Mouse (Mus musculus) embryonic facial prominence, embryonic 14.5 days (tissue): ENCODE measurements around the gene Akr1b10. TPM values are rescaled to one million over a fixed set of nuclear protein-coding genes. Genes with fewer than 3 reads are reported as not detected.
A peak's percentile ranks its signal among the peaks of the same experiment; 100 is the strongest.

Source experiments
- ATAC-seq: fragments of 200-750 bp; cut with Nextera tagmentation; 2 replicates; pipeline ENCODE4 v1.8.0; 2017; ENCODE audit warnings: low read depth, moderate number of reproducible peaks, moderate TSS enrichment
- DNase-seq: peaks from one replicate; pipeline ENCODE4 v3.0.0-alpha.2; 2015; ENCODE audit warnings: low spot score
- H3K27ac ChIP-seq: fragments of 300-500 bp; sonication (generic); replicated peaks from 2 replicates; pipeline ENCODE4 v1.5.1; 2014; ENCODE audit warnings: low read depth, mild to moderate bottlenecking, low read length, moderate library complexity
- H3K27me3 ChIP-seq: fragments of 300-500 bp; sonication (generic); replicated peaks from 2 replicates; pipeline ENCODE4 v1.6.1; 2014; ENCODE audit warnings: low read length; ENCODE audit not compliant: control insufficient read depth, insufficient read depth
- H3K36me3 ChIP-seq: fragments of 300-500 bp; sonication (generic); 2 replicates; pipeline ENCODE4 v1.6.1; 2014; ENCODE audit warnings: low read length, mixed read lengths; ENCODE audit not compliant: control insufficient read depth, insufficient read depth
- H3K4me1 ChIP-seq: fragments of 300-500 bp; sonication (generic); 2 replicates; pipeline ENCODE4 v1.6.1; 2014; ENCODE audit warnings: antibody characterized with exemption, low read length; ENCODE audit not compliant: control insufficient read depth, insufficient read depth
- H3K4me2 ChIP-seq: fragments of 300-500 bp; sonication (generic); 2 replicates; pipeline ENCODE4 v1.6.1; 2014; ENCODE audit warnings: low read depth, mild to moderate bottlenecking, low read length, moderate library complexity, mixed read lengths
- H3K4me3 ChIP-seq: fragments of 300-500 bp; sonication (generic); 2 replicates; pipeline ENCODE4 v1.5.1; 2014; ENCODE audit warnings: low read depth, mild to moderate bottlenecking, low read length
- H3K9ac ChIP-seq: fragments of 300-500 bp; sonication (generic); 2 replicates; pipeline ENCODE4 v1.6.1; 2014; ENCODE audit warnings: low read depth, mild to moderate bottlenecking, low read length, moderate library complexity, mixed read lengths
- H3K9me3 ChIP-seq: fragments of 300-500 bp; sonication (generic); 2 replicates; pipeline ENCODE4 v1.6.1; 2016; ENCODE audit warnings: low read length; ENCODE audit not compliant: control insufficient read depth
- WGBS: fragments of 180-500 bp; shearing (Covaris S2); extraction: QIAGEN DNeasy Blood & Tissue Kit; methylation state at CpG from one replicate; pipeline ENCODE4 v1.1.7; 2014; 5-methylcytosine and 5-hydroxymethylcytosine counted together
- polyA plus RNA-seq: library from polyadenylated mRNA; unstranded; fragments of >200 nt; fragmentation: Nextera tagmentation; extraction: Ambion mirVana; gene quantifications from 2 replicates; pipeline ENCODE4 v1.2.1, GENCODE M21; 2014

Akr1b10 gene
- polyA plus RNA-seq: 15.9 and 16.2 TPM in 2 replicates

DNA sequence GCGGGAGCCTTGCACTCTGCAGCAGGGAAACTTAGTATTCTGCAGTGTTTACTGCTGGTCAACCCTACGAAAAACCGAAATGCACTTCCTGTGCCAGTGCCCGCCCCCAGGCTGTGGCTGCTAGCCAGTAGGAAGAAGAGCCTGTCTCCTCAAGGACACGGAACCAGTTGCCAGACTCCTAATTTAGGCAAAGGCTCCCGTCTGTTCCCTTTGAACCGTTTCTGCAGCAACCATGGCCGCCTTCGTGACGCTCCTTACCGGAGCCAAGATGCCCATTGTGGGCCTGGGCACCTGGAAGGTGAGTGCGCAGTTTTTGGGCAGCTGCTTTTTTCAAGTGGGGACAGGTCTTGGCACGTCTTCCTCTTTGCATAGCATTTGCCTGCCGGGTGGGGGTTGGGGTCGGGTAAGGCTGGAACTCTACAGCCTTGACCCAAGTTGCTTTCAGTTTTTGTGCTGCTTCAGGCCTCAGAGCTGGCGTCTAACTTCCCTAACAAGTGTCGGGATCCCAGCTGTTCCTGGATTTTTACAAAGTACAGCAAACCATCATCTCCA lies at the start of gene Akr1b10:
Akr1b10 (plus strand) TSS at position 109 of the 552 bp plus-strand sequence.
- Histone ChIP-seq H3K36me3 (no peaks in the 10 kb centered on the region), H3K4me2 (peak within 1 kb of the TSS; percentile 79), H3K9ac (peak within 1 kb of the TSS; percentile 61), H3K4me1 (no peaks in the 10 kb centered on the region), H3K27ac (peak within 1 kb of the TSS; percentile 12), H3K4me3 (peak within 1 kb of the TSS; percentile 47), H3K27me3 (no peaks in the 10 kb centered on the region), H3K9me3 (no peaks in the 10 kb centered on the region)
- DNase-seq (peak; percentile 81), ATAC-seq (peak; percentile 72)
- 2% methylated on average over 17 of the region's 17 CpGs for WGBS

DNA sequence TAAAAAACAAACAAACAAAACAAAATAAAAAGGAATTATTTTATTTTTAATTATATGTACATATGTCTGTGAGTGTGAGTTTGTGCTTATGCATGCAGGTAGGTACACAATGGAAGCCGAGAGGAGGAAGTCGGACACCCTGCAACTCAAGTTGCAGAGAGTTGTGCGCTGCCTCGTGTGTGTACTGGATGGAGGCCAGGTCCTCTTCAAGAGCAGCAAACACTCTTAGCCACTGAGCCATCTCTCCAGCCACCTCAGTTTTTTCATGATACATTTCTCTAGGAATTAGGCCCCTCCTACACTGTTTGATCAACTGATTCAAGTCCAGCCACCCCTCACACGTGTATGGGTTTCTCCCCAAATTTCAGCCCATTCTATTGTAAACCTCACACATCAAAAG lies 49.3 kb upstream of the Akr1b10 start:
- Histone ChIP-seq H3K27me3 (no peaks in the 10 kb centered on the region), H3K36me3 (no peaks in the 10 kb centered on the region), H3K27ac (no peak overlapping the region), H3K9me3 (no peaks in the 10 kb centered on the region), H3K9ac (no peak overlapping the region), H3K4me3 (no peak overlapping the region), H3K4me1 (no peaks in the 10 kb centered on the region), H3K4me2 (no peak overlapping the region)
- WGBS: 89% methylated on average over 5 of the region's 5 CpGs
- DNase-seq: no peak
- no peak for ATAC-seq

DNA sequence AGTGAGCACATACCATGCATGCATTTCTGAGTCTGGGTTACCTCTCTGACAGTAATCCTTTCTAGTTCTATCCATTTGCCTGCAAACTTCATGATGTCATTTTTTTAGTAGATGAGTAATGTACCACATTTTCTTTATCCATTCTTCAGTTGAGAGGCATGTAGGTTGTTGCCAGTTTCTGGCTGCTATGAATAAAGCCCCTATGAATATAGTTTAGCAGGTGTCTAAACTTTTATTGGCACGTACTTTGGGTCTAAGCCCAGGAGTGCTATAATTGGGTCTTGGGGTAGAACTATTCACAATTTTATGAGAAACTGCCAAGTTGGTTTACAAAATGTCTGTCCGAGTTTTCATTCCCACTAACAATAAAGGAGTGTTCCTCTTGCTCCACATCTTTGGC lies 46.2 kb upstream of the Akr1b10 start:
- 80% methylated on average over 2 of the region's 2 CpGs for WGBS
- no peak for ATAC-seq
- H3K27ac ChIP-seq: no peak overlapping the region
- H3K4me3 ChIP-seq: no peak overlapping the region
- no peaks in the 10 kb centered on the region for H3K9me3 ChIP-seq
- H3K4me2 ChIP-seq: no peak overlapping the region
- H3K36me3 ChIP-seq: no peaks in the 10 kb centered on the region
- no peaks in the 10 kb centered on the region for H3K4me1 ChIP-seq
- H3K27me3 ChIP-seq: no peaks in the 10 kb centered on the region
- H3K9ac ChIP-seq: no peak overlapping the region
- no peak for DNase-seq

DNA sequence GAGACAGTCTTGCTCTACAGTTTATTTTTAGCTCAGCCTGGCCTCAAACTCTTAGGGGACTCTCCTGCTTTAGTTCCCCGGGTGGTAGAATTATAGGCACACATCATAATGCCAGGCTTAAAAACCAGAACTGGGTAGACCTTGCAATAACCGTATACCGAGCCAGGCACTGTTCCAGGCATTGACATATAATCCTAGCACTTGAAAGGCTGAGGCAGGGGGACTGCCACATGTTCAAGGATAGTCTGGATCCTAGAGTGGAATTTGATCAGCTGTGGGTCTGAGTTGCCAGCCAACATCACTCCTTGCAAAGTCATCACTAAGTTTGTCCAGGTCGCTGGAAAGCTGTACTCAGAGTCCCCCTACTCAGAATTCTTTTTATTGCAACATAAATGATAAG lies 42.0 kb upstream of the Akr1b10 start:
- DNase-seq (peak; percentile 26), ATAC-seq (no peak)
- no peak overlapping the region for H3K4me2 ChIP-seq
- no peak overlapping the region for H3K27ac ChIP-seq
- no peaks in the 10 kb centered on the region for H3K27me3 ChIP-seq
- no peak overlapping the region for H3K9ac ChIP-seq
- no peaks in the 10 kb centered on the region for H3K36me3 ChIP-seq
- no peak overlapping the region for H3K4me3 ChIP-seq
- H3K4me1 ChIP-seq: peaks cover 5% of the 10 kb centered on the region; the same call in 1 of the 2 replicates
- 76% methylated on average over 4 of the region's 4 CpGs for WGBS
- H3K9me3 ChIP-seq: no peaks in the 10 kb centered on the region

DNA sequence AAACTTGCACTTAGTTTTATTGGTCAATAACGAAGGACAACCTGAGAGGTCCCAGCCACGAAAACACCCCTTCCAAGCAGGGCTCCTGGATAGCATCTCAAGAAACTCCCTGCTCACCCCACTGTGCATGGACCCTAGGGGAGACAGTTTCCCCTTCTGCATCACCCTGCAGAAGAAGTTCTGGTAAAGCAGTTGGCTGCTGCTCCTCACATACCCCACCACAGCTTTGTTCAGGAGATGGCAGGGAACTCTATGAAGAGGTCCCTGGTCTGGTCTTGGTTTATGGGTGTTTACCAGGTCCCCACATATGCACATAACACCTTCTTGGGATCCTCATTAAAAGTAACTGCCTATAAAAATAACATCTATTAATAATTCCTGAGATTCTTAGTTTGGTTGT lies 41.5 kb upstream of the Akr1b10 start:
- ATAC-seq: no peak
- no peaks in the 10 kb centered on the region for H3K9me3 ChIP-seq

DNA sequence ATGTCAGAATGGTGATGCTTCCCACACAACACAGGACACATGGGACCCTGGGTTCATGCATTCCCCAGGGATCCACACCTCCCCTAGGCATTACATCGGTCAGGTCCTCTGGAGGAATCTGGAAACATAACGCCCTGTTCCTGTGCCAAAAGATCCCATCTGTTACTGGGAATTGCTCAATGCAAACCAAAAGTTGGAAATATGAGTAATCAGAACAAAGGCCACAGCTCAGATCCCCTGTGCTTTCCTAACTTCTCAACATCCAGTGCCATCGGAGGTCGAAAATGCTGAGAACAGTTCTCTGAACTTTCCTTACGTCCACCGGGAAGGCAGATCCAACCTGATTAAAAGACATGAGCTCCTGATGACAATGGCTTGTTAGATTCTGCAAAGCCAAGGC lies 40.6 kb upstream of the Akr1b10 start:
- Histone ChIP-seq H3K4me2 (no peak overlapping the region), H3K4me1 (peaks cover 5% of the 10 kb centered on the region; the same call in 1 of the 2 replicates), H3K9ac (no peak overlapping the region), H3K36me3 (no peaks in the 10 kb centered on the region), H3K4me3 (no peak overlapping the region), H3K27ac (no peak overlapping the region), H3K27me3 (no peaks in the 10 kb centered on the region), H3K9me3 (no peaks in the 10 kb centered on the region)
- 48% methylated on average over 6 of the region's 6 CpGs for WGBS
- ATAC-seq (no peak), DNase-seq (no peak)

More for the DNA sequence above, 41.5 kb upstream of the Akr1b10 start:
- DNase-seq: no peak
- no peaks in the 10 kb centered on the region for H3K27me3 ChIP-seq
- peaks cover 5% of the 10 kb centered on the region; the same call in 1 of the 2 replicates for H3K4me1 ChIP-seq
- no peak overlapping the region for H3K4me3 ChIP-seq
- H3K9ac ChIP-seq: no peak overlapping the region
- H3K4me2 ChIP-seq: no peak overlapping the region
- WGBS: 80% methylated on average over 2 of the region's 2 CpGs
- no peaks in the 10 kb centered on the region for H3K36me3 ChIP-seq
- no peak overlapping the region for H3K27ac ChIP-seq

DNA sequence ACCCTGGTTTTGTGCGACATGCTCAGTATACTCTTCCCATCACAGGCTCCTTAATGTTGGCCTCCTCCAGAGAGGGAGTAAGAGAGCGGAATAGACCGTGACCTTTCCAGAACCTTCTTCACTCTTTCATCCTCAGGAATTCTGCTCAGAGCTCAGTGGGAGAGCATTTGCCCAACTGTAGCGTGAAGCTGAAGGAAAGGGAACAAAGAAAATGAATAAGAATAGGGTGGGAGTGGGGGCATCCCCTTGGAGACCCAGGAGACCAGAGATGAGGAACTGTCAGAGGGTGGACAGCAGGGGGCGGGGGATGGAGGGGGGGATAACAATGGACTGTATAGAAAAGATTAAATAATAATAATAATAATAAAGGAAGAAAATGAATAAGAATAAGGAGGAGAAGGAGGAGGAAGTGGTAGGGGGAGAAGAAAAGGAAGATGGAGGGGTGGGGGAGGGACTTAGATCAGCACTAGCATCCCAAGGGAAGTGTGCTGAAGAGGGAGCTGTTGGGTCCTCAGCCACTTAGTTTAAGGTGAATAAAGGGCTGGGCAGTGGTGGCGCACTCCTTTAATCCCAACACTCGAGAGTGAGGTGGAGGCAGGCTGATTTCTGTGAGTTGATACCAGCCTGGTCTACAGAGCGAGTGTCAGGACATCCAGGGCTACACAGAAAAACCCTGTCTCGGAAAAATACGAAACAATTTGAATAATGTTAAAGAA lies 39.7 kb upstream of the Akr1b10 start:
- Histone ChIP-seq H3K9me3 (no peaks in the 10 kb centered on the region), H3K4me1 (peaks cover 5% of the 10 kb centered on the region; the same call in 1 of the 2 replicates), H3K36me3 (no peaks in the 10 kb centered on the region), H3K27ac (no peak overlapping the region), H3K4me2 (no peak overlapping the region), H3K9ac (no peak overlapping the region), H3K27me3 (no peaks in the 10 kb centered on the region), H3K4me3 (no peak overlapping the region)
- DNase-seq: no peak
- ATAC-seq: no peak
- 56% methylated on average over 10 of the region's 10 CpGs for WGBS

DNA sequence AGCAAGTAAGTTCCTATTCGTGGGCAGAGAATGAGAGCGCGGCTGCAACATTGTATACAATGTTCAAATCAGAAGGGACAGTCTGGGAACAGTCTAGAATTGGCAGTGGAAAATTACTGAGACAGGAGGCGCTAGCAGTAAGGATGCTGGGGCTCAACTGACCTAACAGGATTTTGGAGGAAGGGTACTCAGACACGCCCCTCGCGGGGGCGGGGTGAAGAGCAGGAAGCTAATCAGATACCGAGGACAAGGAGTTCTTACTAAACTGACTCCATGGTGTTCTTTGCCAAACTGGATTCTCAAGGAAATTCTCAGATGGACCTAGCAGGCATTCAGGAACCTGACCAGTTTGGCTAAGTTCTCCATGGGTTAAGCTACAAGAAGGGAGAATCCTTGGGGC lies 39.1 kb upstream of the Akr1b10 start:
- no peaks in the 10 kb centered on the region for H3K36me3 ChIP-seq
- no peak for ATAC-seq
- H3K9ac ChIP-seq: no peak overlapping the region
- no peaks in the 10 kb centered on the region for H3K9me3 ChIP-seq
- H3K4me1 ChIP-seq: peaks cover 5% of the 10 kb centered on the region; the same call in 1 of the 2 replicates
- peak; percentile 48 for DNase-seq
- WGBS: 19% methylated on average over 9 of the region's 9 CpGs
- no peaks in the 10 kb centered on the region for H3K27me3 ChIP-seq
- H3K4me2 ChIP-seq: peak overlapping the region; percentile 15; the same call in 1 of the 2 replicates
- no peak overlapping the region for H3K27ac ChIP-seq
- H3K4me3 ChIP-seq: no peak overlapping the region
